Mouse (Mus musculus): ENCODE measurements at regions not wholly inside any gene's neighbourhood (a gene's known extent, or its start where the extent isn't known, plus 50 kb on each side); places are given as distances from the start of the nearest gene placed in this dataset.

GRCm38 (mm10) chr2:131739022-131739421 is 120.5 kb downstream of the Erv3 start:
- DNase-seq = no peak
- TF ChIP-seq CTCF (conservative IDR thresholded peaks at IDR 0.05; ENCODE audit: insufficient read depth, insufficient read length, low read depth, low read length) (no peak), POLR2A (IDR thresholded peaks at IDR 0.05; ENCODE audit: low read depth, low read length) (no peak)
- Histone ChIP-seq H3K4me1 (ENCODE audit: control insufficient read depth, insufficient read depth, low read length) (no peaks in the 10 kb centered on the region), H3K27ac (ENCODE audit: insufficient read depth, low read depth, low read length) (no peak overlapping the region), H3K36me3 (ENCODE audit: control insufficient read depth, insufficient read depth, low read length) (no peaks in the 10 kb centered on the region), H3K27me3 (replicated peaks; ENCODE audit: control insufficient read depth, insufficient read depth, low read length) (no peaks in the 10 kb centered on the region), H3K4me3 (ENCODE audit: insufficient read depth, low read depth, low read length) (no peak overlapping the region)
- WGBS = 81% methylated on average over 4 of the region's 4 CpGs

- Histone ChIP-seq H3K4me3 (ENCODE audit: insufficient read depth, low read depth, low read length) (no peak overlapping the region), H3K27me3 (replicated peaks; ENCODE audit: control insufficient read depth, insufficient read depth, low read length) (no peaks in the 10 kb centered on the region), H3K27ac (ENCODE audit: insufficient read depth, low read depth, low read length) (no peak overlapping the region), H3K4me1 (ENCODE audit: control insufficient read depth, insufficient read depth, low read length) (no peaks in the 10 kb centered on the region), H3K36me3 (ENCODE audit: control insufficient read depth, insufficient read depth, low read length) (no peaks in the 10 kb centered on the region)
- TF ChIP-seq POLR2A (IDR thresholded peaks at IDR 0.05; ENCODE audit: low read depth, low read length) (no peak), CTCF (conservative IDR thresholded peaks at IDR 0.05; ENCODE audit: insufficient read depth, insufficient read length, low read depth, low read length) (no peak)
- peak; percentile 58 for DNase-seq
- 84% methylated on average over 6 of the region's 6 CpGs for whole genome bisulfite sequencing
These were observed 124.7 kb downstream of the Erv3 start for GRCm38 (mm10) chr2:131734740-131735378.

GRCm38 (mm10) chr2:131726533-131726932 is 133.0 kb downstream of the Erv3 start:
- WGBS = 65% methylated on average over 3 of the region's 3 CpGs
- TF ChIP-seq POLR2A (IDR thresholded peaks at IDR 0.05; ENCODE audit: low read depth, low read length) (no peak), CTCF (conservative IDR thresholded peaks at IDR 0.05; ENCODE audit: insufficient read depth, insufficient read length, low read depth, low read length) (no peak)
- H3K4me3 ChIP-seq (ENCODE audit: insufficient read depth, low read depth, low read length) = no peak overlapping the region
- no peaks in the 10 kb centered on the region for H3K27me3 ChIP-seq (replicated peaks; ENCODE audit: control insufficient read depth, insufficient read depth, low read length)
- H3K27ac ChIP-seq (ENCODE audit: insufficient read depth, low read depth, low read length) = no peak overlapping the region
- H3K36me3 ChIP-seq (ENCODE audit: control insufficient read depth, insufficient read depth, low read length) = no peaks in the 10 kb centered on the region
- no peak for DNase-seq
- H3K4me1 ChIP-seq (ENCODE audit: control insufficient read depth, insufficient read depth, low read length) = no peaks in the 10 kb centered on the region

- 72% methylated on average over 6 of the region's 6 CpGs for WGBS
- DNase-seq = peak; percentile 55
- Histone ChIP-seq H3K36me3 (ENCODE audit: control insufficient read depth, insufficient read depth, low read length) (no peaks in the 10 kb centered on the region), H3K4me3 (ENCODE audit: insufficient read depth, low read depth, low read length) (no peak overlapping the region), H3K27me3 (replicated peaks; ENCODE audit: control insufficient read depth, insufficient read depth, low read length) (no peaks in the 10 kb centered on the region), H3K27ac (ENCODE audit: insufficient read depth, low read depth, low read length) (no peak overlapping the region), H3K4me1 (ENCODE audit: control insufficient read depth, insufficient read depth, low read length) (no peaks in the 10 kb centered on the region; the same call in 1 of the 2 replicates)
- TF ChIP-seq CTCF (conservative IDR thresholded peaks at IDR 0.05; ENCODE audit: insufficient read depth, insufficient read length, low read depth, low read length) (no peak), POLR2A (IDR thresholded peaks at IDR 0.05; ENCODE audit: low read depth, low read length) (no peak)
These were observed 137.7 kb downstream of the Erv3 start for GRCm38 (mm10) chr2:131721631-131722545.

- Histone ChIP-seq H3K27me3 (replicated peaks; ENCODE audit: control insufficient read depth, insufficient read depth, low read length) (no peaks in the 10 kb centered on the region), H3K4me3 (ENCODE audit: insufficient read depth, low read depth, low read length) (no peak overlapping the region), H3K36me3 (ENCODE audit: control insufficient read depth, insufficient read depth, low read length) (no peaks in the 10 kb centered on the region), H3K27ac (ENCODE audit: insufficient read depth, low read depth, low read length) (no peak overlapping the region), H3K4me1 (ENCODE audit: control insufficient read depth, insufficient read depth, low read length) (no peaks in the 10 kb centered on the region; the same call in 1 of the 2 replicates)
- TF ChIP-seq CTCF (conservative IDR thresholded peaks at IDR 0.05; ENCODE audit: insufficient read depth, insufficient read length, low read depth, low read length) = no peak
- TF ChIP-seq POLR2A (IDR thresholded peaks at IDR 0.05; ENCODE audit: low read depth, low read length) = no peak
- peak; percentile 21 for DNase-seq
- WGBS = 71% methylated on average over 5 of the region's 5 CpGs
These were observed 142.0 kb downstream of the Erv3 start for GRCm38 (mm10) chr2:131717561-131717960.

GRCm38 (mm10) chr2:131716841-131717240 is 142.7 kb downstream of the Erv3 start:
- no peak overlapping the region for H3K4me3 ChIP-seq (ENCODE audit: insufficient read depth, low read depth, low read length)
- TF ChIP-seq POLR2A (IDR thresholded peaks at IDR 0.05; ENCODE audit: low read depth, low read length) = no peak
- TF ChIP-seq CTCF (conservative IDR thresholded peaks at IDR 0.05; ENCODE audit: insufficient read depth, insufficient read length, low read depth, low read length) = no peak
- H3K27ac ChIP-seq (ENCODE audit: insufficient read depth, low read depth, low read length) = no peak overlapping the region
- H3K27me3 ChIP-seq (replicated peaks; ENCODE audit: control insufficient read depth, insufficient read depth, low read length) = no peaks in the 10 kb centered on the region
- no peak for DNase-seq
- H3K4me1 ChIP-seq (ENCODE audit: control insufficient read depth, insufficient read depth, low read length) = no peaks in the 10 kb centered on the region; the same call in 1 of the 2 replicates
- H3K36me3 ChIP-seq (ENCODE audit: control insufficient read depth, insufficient read depth, low read length) = no peaks in the 10 kb centered on the region
- 92% methylated on average over 5 of the region's 5 CpGs for WGBS

- no peaks in the 10 kb centered on the region for H3K27me3 ChIP-seq (replicated peaks; ENCODE audit: control insufficient read depth, insufficient read depth, low read length)
- H3K4me3 ChIP-seq (ENCODE audit: insufficient read depth, low read depth, low read length) = no peak overlapping the region
- H3K36me3 ChIP-seq (ENCODE audit: control insufficient read depth, insufficient read depth, low read length) = no peaks in the 10 kb centered on the region
- no peaks in the 10 kb centered on the region; the same call in 1 of the 2 replicates for H3K4me1 ChIP-seq (ENCODE audit: control insufficient read depth, insufficient read depth, low read length)
- no peak for DNase-seq
- no peak overlapping the region for H3K27ac ChIP-seq (ENCODE audit: insufficient read depth, low read depth, low read length)
- 90% methylated on average over 3 of the region's 3 CpGs for WGBS
- no peak for TF ChIP-seq POLR2A (IDR thresholded peaks at IDR 0.05; ENCODE audit: low read depth, low read length)
- TF ChIP-seq CTCF (conservative IDR thresholded peaks at IDR 0.05; ENCODE audit: insufficient read depth, insufficient read length, low read depth, low read length) = no peak
These were observed 144.2 kb downstream of the Erv3 start for GRCm38 (mm10) chr2:131715381-131715780.
